Mouse (Mus musculus): ENCODE results near the gene Ccdc6. TPM values are rescaled to one million over a fixed set of nuclear protein-coding genes. Genes with fewer than 3 reads are reported as not detected.

The Ccdc6 gene
- 9.9 to 21.5 TPM (median 17.3 TPM) in 3 replicates for total RNA-seq (2017)

GRCm38 (mm10) chr10:70096366-70097188 is at the start of gene Ccdc6:
Ccdc6 (plus strand) TSS chr10:70097121.
- peak; percentile 45; the same call in 1 of the 2 replicates for ATAC-seq (replicated peaks; ENCODE audit: insufficient number of reproducible peaks, low FRiP score, low TSS enrichment, poor library complexity, severe bottlenecking)

GRCm38 (mm10) chr10:70049771-70050170 is 47.1 kb upstream of the Ccdc6 start:
- no peak for ATAC-seq (replicated peaks; ENCODE audit: insufficient number of reproducible peaks, low FRiP score, low TSS enrichment, poor library complexity, severe bottlenecking)

- ATAC-seq (replicated peaks; ENCODE audit: insufficient number of reproducible peaks, low FRiP score, low TSS enrichment, poor library complexity, severe bottlenecking): no peak
These were observed 41.6 kb upstream of the Ccdc6 start for GRCm38 (mm10) chr10:70055291-70055690.

GRCm38 (mm10) chr10:70057064-70057463 is 39.9 kb upstream of the Ccdc6 start:
- no peak for ATAC-seq (replicated peaks; ENCODE audit: insufficient number of reproducible peaks, low FRiP score, low TSS enrichment, poor library complexity, severe bottlenecking)

GRCm38 (mm10) chr10:70060021-70060688 is 36.8 kb upstream of the Ccdc6 start:
- no peak for ATAC-seq (replicated peaks; ENCODE audit: insufficient number of reproducible peaks, low FRiP score, low TSS enrichment, poor library complexity, severe bottlenecking)

- no peak for ATAC-seq (replicated peaks; ENCODE audit: insufficient number of reproducible peaks, low FRiP score, low TSS enrichment, poor library complexity, severe bottlenecking)
These were observed 36.2 kb upstream of the Ccdc6 start for GRCm38 (mm10) chr10:70060689-70061081.

GRCm38 (mm10) chr10:70063881-70064555 is 32.9 kb upstream of the Ccdc6 start:
- ATAC-seq (replicated peaks; ENCODE audit: insufficient number of reproducible peaks, low FRiP score, low TSS enrichment, poor library complexity, severe bottlenecking): no peak

GRCm38 (mm10) chr10:70065191-70065590 is 31.7 kb upstream of the Ccdc6 start:
- no peak for ATAC-seq (replicated peaks; ENCODE audit: insufficient number of reproducible peaks, low FRiP score, low TSS enrichment, poor library complexity, severe bottlenecking)

- ATAC-seq (replicated peaks; ENCODE audit: insufficient number of reproducible peaks, low FRiP score, low TSS enrichment, poor library complexity, severe bottlenecking): no peak
These were observed 30.3 kb upstream of the Ccdc6 start for GRCm38 (mm10) chr10:70066497-70067168.

- ATAC-seq (replicated peaks; ENCODE audit: insufficient number of reproducible peaks, low FRiP score, low TSS enrichment, poor library complexity, severe bottlenecking): no peak
These were observed 29.5 kb upstream of the Ccdc6 start for GRCm38 (mm10) chr10:70067169-70068115.

GRCm38 (mm10) chr10:70069321-70069720 is 27.6 kb upstream of the Ccdc6 start:
- no peak for ATAC-seq (replicated peaks; ENCODE audit: insufficient number of reproducible peaks, low FRiP score, low TSS enrichment, poor library complexity, severe bottlenecking)

- no peak for ATAC-seq (replicated peaks; ENCODE audit: insufficient number of reproducible peaks, low FRiP score, low TSS enrichment, poor library complexity, severe bottlenecking)
These were observed 25.6 kb upstream of the Ccdc6 start for GRCm38 (mm10) chr10:70071334-70071733.

- ATAC-seq (replicated peaks; ENCODE audit: insufficient number of reproducible peaks, low FRiP score, low TSS enrichment, poor library complexity, severe bottlenecking): no peak
These were observed 19.5 kb upstream of the Ccdc6 start for GRCm38 (mm10) chr10:70077452-70077851.

- no peak for ATAC-seq (replicated peaks; ENCODE audit: insufficient number of reproducible peaks, low FRiP score, low TSS enrichment, poor library complexity, severe bottlenecking)
These were observed 16.0 kb upstream of the Ccdc6 start for GRCm38 (mm10) chr10:70080908-70081307.

- ATAC-seq (replicated peaks; ENCODE audit: insufficient number of reproducible peaks, low FRiP score, low TSS enrichment, poor library complexity, severe bottlenecking): no peak
These were observed 15.3 kb upstream of the Ccdc6 start for GRCm38 (mm10) chr10:70081564-70082175.

GRCm38 (mm10) chr10:70083241-70083640 is 13.7 kb upstream of the Ccdc6 start:
- no peak for ATAC-seq (replicated peaks; ENCODE audit: insufficient number of reproducible peaks, low FRiP score, low TSS enrichment, poor library complexity, severe bottlenecking)

- no peak for ATAC-seq (replicated peaks; ENCODE audit: insufficient number of reproducible peaks, low FRiP score, low TSS enrichment, poor library complexity, severe bottlenecking)
These were observed 11.5 kb upstream of the Ccdc6 start for GRCm38 (mm10) chr10:70085256-70085961.

Measured in monocyte, adult 5-6 weeks (primary cell).